Mouse (Mus musculus) brain, embryonic 14.5 days (tissue): ENCODE data around the gene Asap3. TPM values are rescaled to one million over a fixed set of nuclear protein-coding genes. Genes with fewer than 3 reads are reported as not detected.

ENCODE experiments used
- DNase-seq: peaks from one replicate; pipeline ENCODE4 v3.0.0-alpha.2; 2011; ENCODE audit warnings: low read depth
- CTCF ChIP-seq: fragments of 200-500 bp; IDR thresholded peaks from 2 replicates; pipeline ENCODE4 v1.5.1; 2012; ENCODE audit warnings: inconsistent platforms, mild to moderate bottlenecking, moderate library complexity, borderline replicate concordance; ENCODE audit not compliant: insufficient read depth, insufficient read length; ENCODE audit errors: extremely low read depth
- POLR2A ChIP-seq: fragments of 200-500 bp; IDR thresholded peaks from 2 replicates; pipeline ENCODE4 v1.6.1; 2012; ENCODE audit warnings: mild to moderate bottlenecking, inconsistent platforms, borderline replicate concordance; ENCODE audit not compliant: poor library complexity, insufficient read depth, insufficient read length, severe bottlenecking; ENCODE audit errors: extremely low read depth
- polyA plus RNA-seq: library from polyadenylated mRNA; depleted of rRNA; stranded (reverse); fragments of >200 nt; gene quantifications from 2 replicates; pipeline ENCODE4 v1.2.3, GENCODE M21; 2012

The Asap3 gene
- polyA plus RNA-seq, 1 experiment: 6.2 TPM

- DNase-seq: no peak
- no peak for TF ChIP-seq CTCF
- TF ChIP-seq POLR2A: no peak
Measured at GRCm38 (mm10) chr4:136227408-136227807, 21.2 kb downstream of the Asap3 start.

- no peak for DNase-seq
- TF ChIP-seq CTCF (no peak), POLR2A (no peak)
Measured at GRCm38 (mm10) chr4:136228640-136229039, 22.5 kb downstream of the Asap3 start.

GRCm38 (mm10) chr4:136238669-136239068 lies 32.5 kb downstream of the Asap3 start:
- no peak for DNase-seq

GRCm38 (mm10) chr4:136239111-136239510 lies 32.9 kb downstream of the Asap3 start:
- no peak for TF ChIP-seq POLR2A
- no peak for TF ChIP-seq CTCF
- no peak for DNase-seq

More at GRCm38 (mm10) chr4:136238669-136239068, 32.5 kb downstream of the Asap3 start:
- TF ChIP-seq CTCF (no peak), POLR2A (no peak)

GRCm38 (mm10) chr4:136239622-136240021 lies 33.5 kb downstream of the Asap3 start:
- TF ChIP-seq CTCF: peak; percentile 72
- TF ChIP-seq POLR2A: no peak
- DNase-seq: peak; percentile 70

- DNase-seq: no peak
- TF ChIP-seq POLR2A (no peak), CTCF (no peak)
Measured at GRCm38 (mm10) chr4:136240123-136240522, 34.0 kb downstream of the Asap3 start.

- DNase-seq: no peak
- TF ChIP-seq CTCF (no peak), POLR2A (no peak)
Measured at GRCm38 (mm10) chr4:136240955-136241354, 34.8 kb downstream of the Asap3 start.

GRCm38 (mm10) chr4:136242065-136242703 lies 36.0 kb downstream of the Asap3 start:
- DNase-seq: peak; percentile 31

GRCm38 (mm10) chr4:136242728-136243127 lies 36.6 kb downstream of the Asap3 start:
- no peak for DNase-seq
- no peak for TF ChIP-seq POLR2A
- no peak for TF ChIP-seq CTCF

More at GRCm38 (mm10) chr4:136242065-136242703, 36.0 kb downstream of the Asap3 start:
- no peak for TF ChIP-seq POLR2A
- TF ChIP-seq CTCF: peak; percentile 32; the same call in 1 of the 2 replicates

- TF ChIP-seq CTCF (no peak), POLR2A (no peak)
- no peak for DNase-seq
Measured at GRCm38 (mm10) chr4:136244208-136244607, 38.0 kb downstream of the Asap3 start.

GRCm38 (mm10) chr4:136245681-136246080 lies 39.5 kb downstream of the Asap3 start:
- no peak for TF ChIP-seq POLR2A
- TF ChIP-seq CTCF: no peak
- no peak for DNase-seq

- TF ChIP-seq POLR2A: no peak
- no peak for TF ChIP-seq CTCF
- DNase-seq: no peak
Measured at GRCm38 (mm10) chr4:136246568-136246969, 40.4 kb downstream of the Asap3 start.

GRCm38 (mm10) chr4:136247386-136247728 lies 41.2 kb downstream of the Asap3 start:
- no peak for DNase-seq
- TF ChIP-seq POLR2A (no peak), CTCF (no peak)
